Mouse (Mus musculus) embryonic fibroblast, embryonic 13.5 days (primary cell): Measurements from ENCODE around the gene Akap1. TPM values are rescaled to one million over a fixed set of nuclear protein-coding genes. Genes with fewer than 3 reads are reported as not detected.
A peak's percentile ranks its signal among the peaks of the same experiment; 100 is the strongest.

Source experiments
- H3K27ac ChIP-seq: 2 replicates; pipeline ENCODE4 v1.5.1; 2012; ENCODE audit warnings: low read length, control low read depth, inconsistent platforms; ENCODE audit not compliant: insufficient read depth
- H3K4me1 ChIP-seq: 2 replicates; pipeline ENCODE4 v1.6.1; 2011; ENCODE audit warnings: low read length; ENCODE audit not compliant: control insufficient read depth, insufficient read depth
- H3K4me3 ChIP-seq: 2 replicates; pipeline ENCODE4 v1.5.1; 2011; ENCODE audit warnings: mild to moderate bottlenecking, control low read depth, low read length; ENCODE audit not compliant: insufficient read depth
- CTCF ChIP-seq: IDR thresholded peaks from 2 replicates; pipeline ENCODE4 v1.5.1; 2011; ENCODE audit warnings: mild to moderate bottlenecking, control low read depth, low read length, moderate library complexity, borderline replicate concordance; ENCODE audit not compliant: insufficient read depth
- POLR2A ChIP-seq: IDR thresholded peaks from 2 replicates; pipeline ENCODE4 v1.6.1; 2011; ENCODE audit warnings: low read depth, mild to moderate bottlenecking, control low read depth, low read length, moderate library complexity
- polyA plus RNA-seq: library from polyadenylated mRNA; stranded (reverse); fragments of >200 nt; gene quantifications from 2 replicates; pipeline ENCODE4 v1.2.4, GENCODE M21; 2011; ENCODE audit warnings: low read depth; ENCODE audit not compliant: missing spikeins, insufficient read length

The Akap1 gene
- polyA plus RNA-seq, 1 experiment: 24.2 TPM

DNA sequence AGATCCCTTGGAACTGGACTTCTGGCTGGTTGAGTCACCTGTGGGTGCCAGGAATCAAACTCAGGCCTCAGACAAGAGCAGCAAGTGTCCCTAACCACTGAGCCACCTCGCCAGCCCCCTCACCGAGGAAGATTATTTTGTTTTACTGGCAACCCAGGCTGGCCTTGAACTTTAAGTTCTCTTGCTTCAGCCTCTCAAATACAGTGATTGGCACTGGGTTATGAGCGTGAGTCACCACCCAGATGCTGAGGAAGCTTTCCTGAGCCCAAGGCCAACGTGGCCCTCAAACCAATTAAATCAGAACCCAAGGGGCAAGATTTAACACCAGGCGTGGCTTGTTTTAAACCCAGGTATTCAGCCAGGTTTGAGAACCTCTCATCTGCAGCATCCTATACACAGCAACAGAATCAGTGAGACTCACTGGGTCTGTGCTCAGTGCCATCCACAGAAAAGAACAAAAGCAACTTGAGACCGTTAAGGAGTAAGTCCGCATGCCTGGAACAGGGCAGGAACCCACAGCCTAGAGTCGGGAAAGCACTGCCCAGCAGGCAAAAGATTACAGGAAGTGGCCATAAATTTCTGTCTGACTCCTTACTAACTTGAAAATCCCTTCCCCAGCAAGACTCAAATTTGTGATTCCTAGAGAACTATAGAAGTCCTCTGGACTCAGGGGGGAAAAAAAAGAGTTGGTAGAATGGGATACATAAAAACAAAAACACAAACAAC is 16.9 kb downstream of the Akap1 start:
- TF ChIP-seq CTCF: no peak
- no peak for TF ChIP-seq POLR2A
- Histone ChIP-seq H3K4me1 (peaks cover 7% of the 10 kb centered on the region; the same call in 1 of the 2 replicates), H3K4me3 (no peak overlapping the region), H3K27ac (peak overlapping the region; percentile 68; the same call in 1 of the 2 replicates)

DNA sequence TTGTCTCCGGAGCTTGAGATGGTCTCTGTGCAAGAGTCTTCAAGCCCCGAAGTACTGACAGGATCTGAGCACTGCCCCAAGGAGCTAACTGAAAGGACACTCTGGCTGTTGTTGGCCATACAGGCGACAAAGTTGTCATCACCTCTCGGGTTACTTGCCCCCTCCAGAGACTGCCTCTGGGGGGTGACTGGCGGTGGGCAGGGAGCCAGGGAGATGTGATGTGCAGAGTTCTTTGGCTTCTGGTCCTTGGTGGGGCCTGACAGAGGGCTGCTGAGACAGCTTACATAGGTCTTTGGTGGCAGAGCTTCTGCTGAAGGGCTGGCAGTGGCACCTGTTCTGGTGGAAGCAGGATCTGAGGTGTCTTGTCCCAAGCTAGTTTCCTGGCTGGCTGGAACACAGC is 20.0 kb downstream of the Akap1 start:
- Histone ChIP-seq H3K4me1 (peaks cover 7% of the 10 kb centered on the region; the same call in 1 of the 2 replicates), H3K4me3 (no peak overlapping the region), H3K27ac (no peak overlapping the region)
- no peak for TF ChIP-seq CTCF

DNA sequence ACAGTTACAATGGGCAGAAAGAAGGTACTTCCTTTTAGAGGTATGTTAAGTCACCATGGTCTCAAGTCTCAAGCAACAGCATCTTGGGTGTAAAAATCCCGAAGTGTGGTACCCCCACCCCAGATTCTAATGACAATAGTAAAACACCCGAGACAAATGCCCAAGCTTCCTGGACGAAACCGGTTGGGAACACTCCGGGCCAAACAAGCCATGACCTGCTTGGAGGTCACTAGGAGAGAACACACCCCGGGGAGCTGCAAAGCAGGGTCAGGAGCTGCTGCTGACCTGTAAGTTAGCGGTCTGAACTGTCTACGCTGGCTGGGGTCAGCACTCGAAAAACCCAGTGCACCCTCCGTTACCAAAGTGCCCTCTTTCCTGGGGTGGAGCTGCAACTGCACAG is 21.1 kb downstream of the Akap1 start:
- TF ChIP-seq CTCF (no peak), POLR2A (no peak)
- Histone ChIP-seq H3K27ac (no peak overlapping the region), H3K4me3 (no peak overlapping the region), H3K4me1 (0 out of 2 replicates have a peak, but pooled peaks cover 2% of the 10 kb centered on the region)

DNA sequence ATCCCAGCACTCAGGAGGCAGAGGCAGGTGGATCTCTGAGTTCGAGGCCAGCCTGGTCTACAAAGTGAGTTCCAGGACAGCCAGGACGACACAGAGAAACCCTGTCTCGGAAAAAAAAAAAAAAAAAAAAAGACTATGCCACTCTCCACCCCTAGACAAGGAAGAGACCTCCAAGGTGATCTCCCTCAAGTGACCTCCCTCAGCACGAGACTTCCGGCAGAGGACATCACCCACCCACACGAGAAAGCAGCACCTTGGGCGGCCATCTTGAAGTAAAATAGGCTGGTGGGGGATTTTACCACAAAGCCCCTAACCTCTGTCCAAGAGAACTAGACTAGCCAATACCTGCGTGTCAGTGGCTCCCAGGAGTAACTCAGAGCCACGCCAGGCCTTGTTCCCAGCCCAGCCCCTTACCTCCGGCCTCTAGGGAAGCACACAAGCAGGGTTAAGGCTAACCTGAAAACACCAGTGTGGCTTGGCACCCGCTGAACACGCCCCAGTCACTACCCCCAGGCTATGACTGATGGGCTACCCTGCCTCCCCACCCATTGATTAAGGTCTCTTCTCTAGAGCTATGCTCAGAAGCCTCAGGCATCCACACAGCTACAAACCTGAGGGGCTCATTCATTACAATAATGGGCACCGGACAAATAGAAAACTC is 21.9 kb downstream of the Akap1 start:
- Histone ChIP-seq H3K27ac (no peak overlapping the region), H3K4me3 (no peak overlapping the region), H3K4me1 (0 out of 2 replicates have a peak, but pooled peaks cover 2% of the 10 kb centered on the region)
- no peak for TF ChIP-seq POLR2A
- TF ChIP-seq CTCF: no peak

DNA sequence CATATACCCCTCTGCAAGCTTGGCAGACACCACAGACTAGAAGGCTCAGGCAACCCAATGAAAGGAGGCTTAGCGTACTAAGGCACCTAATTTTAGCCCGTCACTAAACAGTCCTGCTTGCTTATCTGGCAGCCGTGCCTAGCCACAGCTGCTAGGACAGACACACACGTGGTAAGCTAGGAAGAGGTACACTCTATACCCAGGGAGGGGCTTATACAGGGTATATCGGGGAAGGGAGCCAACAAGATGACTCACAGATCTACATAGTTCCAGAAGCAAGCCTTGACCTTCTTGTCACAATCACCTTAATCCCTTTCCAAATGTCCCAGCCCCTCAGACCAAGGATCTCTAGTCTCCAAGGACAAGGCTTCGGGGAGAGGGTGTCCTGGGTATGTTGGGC is 23.0 kb downstream of the Akap1 start:
- TF ChIP-seq POLR2A (no peak), CTCF (no peak)
- Histone ChIP-seq H3K4me1 (no peaks in the 10 kb centered on the region), H3K27ac (no peak overlapping the region), H3K4me3 (no peak overlapping the region)

DNA sequence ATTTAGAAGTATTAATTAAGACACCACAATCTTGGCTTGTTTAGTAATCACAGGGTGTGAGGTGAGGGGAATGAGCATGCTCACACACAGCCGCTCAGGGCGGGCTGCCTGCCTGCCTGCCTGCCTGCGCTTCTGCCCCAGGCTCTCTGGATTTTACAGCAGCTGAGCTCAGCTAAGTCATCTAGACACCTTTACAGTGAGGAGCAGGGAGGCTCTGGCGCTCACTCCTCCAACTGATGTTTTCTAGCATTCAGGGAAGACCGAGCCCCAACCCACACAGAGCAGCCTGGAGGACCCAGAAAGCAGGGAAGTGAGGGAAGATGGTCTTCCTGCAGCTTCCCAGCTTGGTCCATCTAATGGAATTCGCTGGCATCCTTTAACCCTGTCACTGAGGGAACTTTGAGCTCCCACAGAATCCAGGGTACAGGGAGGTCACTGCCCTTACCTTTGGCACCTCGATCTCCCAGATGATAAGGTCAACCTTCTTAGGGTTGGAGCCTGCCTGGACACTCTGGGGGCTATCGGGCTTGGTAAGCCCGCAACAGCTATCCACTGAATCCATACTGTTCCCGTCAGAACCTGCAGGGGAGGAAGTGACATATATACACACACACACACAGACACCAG is 23.5 kb downstream of the Akap1 start:
- TF ChIP-seq POLR2A (no peak), CTCF (no peak)
- H3K4me3 ChIP-seq: no peak overlapping the region
- no peak overlapping the region for H3K27ac ChIP-seq
- no peaks in the 10 kb centered on the region for H3K4me1 ChIP-seq

DNA sequence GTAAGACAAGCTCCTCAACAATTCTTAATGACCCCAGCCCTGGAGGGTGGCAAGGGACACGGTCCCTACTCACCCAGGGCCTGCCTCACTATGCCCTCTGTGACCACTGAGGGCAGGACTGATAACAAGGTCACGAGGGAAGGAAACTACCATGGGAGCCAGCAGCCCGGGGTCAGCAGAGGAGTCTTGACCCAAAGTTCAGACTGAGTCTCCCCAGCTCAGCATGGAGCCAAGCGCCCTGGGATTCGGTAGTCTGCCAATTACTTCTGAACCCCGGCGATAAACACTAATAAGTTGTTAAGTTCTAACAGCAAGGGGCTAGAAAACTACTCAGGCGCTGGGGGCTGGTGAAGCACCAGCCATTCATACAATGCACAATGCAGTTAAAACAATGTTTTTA is 24.1 kb downstream of the Akap1 start:
- TF ChIP-seq CTCF (no peak), POLR2A (no peak)
- Histone ChIP-seq H3K27ac (no peak overlapping the region), H3K4me3 (no peak overlapping the region), H3K4me1 (no peaks in the 10 kb centered on the region)

DNA sequence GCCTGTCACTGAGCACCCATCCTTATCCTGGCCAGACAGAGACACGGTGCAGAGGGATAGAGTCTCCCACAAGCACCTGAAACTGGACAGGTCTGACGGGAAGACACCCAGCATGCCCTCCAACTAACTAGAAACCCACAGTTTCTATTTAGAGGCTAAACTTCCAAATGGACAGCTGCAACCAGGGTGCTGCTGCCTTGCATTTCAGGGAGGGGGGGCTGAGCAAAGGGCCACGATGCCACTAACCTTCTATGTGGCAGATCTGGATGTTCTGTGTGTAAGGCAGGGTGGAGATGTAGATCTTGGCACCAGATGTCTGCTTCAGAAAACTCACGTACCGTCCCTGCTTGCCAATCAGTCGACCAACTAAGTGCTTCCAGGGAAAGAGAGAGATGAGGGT is 25.0 kb downstream of the Akap1 start:
- TF ChIP-seq CTCF: no peak
- no peak for TF ChIP-seq POLR2A
- Histone ChIP-seq H3K4me3 (no peak overlapping the region), H3K27ac (no peak overlapping the region), H3K4me1 (no peaks in the 10 kb centered on the region)

DNA sequence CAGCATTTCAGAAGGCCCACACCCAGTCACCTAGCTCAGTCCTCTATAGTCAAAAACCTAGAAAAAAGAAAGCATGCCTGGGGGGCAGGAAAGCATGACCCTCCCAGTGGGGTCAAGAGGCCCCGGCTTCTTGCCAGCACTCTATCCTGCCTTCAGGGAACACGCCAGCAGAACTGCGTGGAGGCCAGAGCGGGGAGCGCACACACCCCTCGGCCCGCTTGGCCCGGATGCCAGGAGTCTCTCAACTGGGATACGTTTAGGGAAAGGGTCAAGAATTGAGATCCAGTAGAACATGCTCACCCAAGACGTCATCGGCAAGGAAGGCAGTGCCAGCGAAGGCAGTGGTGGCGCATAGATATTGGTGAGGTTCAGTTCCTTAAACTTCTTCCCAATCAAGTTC is 25.8 kb downstream of the Akap1 start:
- Histone ChIP-seq H3K27ac (no peak overlapping the region), H3K4me1 (no peaks in the 10 kb centered on the region), H3K4me3 (no peak overlapping the region)
- no peak for TF ChIP-seq CTCF
- TF ChIP-seq POLR2A: no peak

DNA sequence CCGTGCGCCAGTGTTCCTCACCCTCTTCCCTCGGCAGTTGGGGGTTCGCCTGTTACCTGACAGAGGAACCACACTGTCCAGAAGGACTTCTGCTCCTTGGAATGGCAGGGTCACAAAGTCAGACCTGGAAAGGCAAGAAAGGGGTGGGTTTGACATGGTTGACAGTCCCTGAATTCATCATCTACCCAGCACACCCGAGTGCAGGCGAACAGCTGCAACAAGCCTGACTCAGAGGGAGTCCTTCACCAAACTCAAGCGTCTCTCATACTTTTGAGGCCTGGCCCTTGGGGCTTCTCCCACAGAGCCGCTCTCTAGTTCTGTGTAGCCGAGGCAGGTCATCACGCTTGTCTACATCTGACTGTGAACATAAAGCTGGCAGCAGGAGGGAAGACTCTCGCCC is 29.8 kb downstream of the Akap1 start:
- no peaks in the 10 kb centered on the region for H3K4me1 ChIP-seq
- H3K27ac ChIP-seq: no peak overlapping the region
- TF ChIP-seq CTCF: no peak
- TF ChIP-seq POLR2A: no peak
- no peak overlapping the region for H3K4me3 ChIP-seq
